Mouse (Mus musculus) erythroid progenitor cell, adult 5-6 weeks (primary cell): ENCODE measurements around the gene Uts2b. TPM values are rescaled to one million over a fixed set of nuclear protein-coding genes. Genes with fewer than 3 reads are reported as not detected.

ENCODE experiments used
- ATAC-seq: replicated peaks from 2 replicates; pipeline ENCODE4 v1.8.0; 2016; ENCODE audit warnings: moderate number of reproducible peaks, mild to moderate bottlenecking, moderate TSS enrichment, inconsistent platforms; ENCODE audit not compliant: poor library complexity, low FRiP score, severe bottlenecking
- total RNA-seq, 2 experiments: library from RNA; stranded (forward) in 1 of 2; stranded (reverse) in 1 of 2; fragments of 150-400 nt in 1 of 2; fragments of 186-747, 209-891 nt in 1 of 2; gene quantifications; 2 replicates each; pipeline versions ENCODE4 v1.2.3 to v1.2.4; 2015 to 2017; ENCODE audit warnings: low replicate concordance in 2 of 2

The Uts2b gene
- total RNA-seq (2015; ENCODE audit: low replicate concordance) (not detected in 2 replicates), total RNA-seq (2017; ENCODE audit: low replicate concordance) (not detected in 2 replicates)

DNA sequence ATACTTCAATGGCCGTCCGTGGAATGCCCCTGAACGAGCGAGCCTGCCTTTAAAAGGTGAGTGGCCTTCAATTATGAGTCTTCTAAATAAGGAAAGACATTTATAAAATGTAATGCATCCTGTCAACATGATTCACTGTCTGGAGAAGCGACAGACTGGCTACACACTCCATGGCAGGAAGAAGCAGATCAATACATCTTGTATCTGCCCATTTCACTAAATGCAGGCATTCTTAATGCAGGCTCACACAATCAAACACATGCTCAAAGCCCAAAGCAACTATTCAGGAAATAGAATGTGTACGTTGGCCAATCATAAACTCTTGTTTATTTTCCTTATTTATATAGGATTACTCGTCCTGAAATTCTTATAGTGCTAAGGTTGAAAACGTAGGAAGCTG is at the start of gene Uts2b:
Gene Uts2b (minus strand): TSS at position 49 of the 400 bp plus-strand sequence.
- ATAC-seq, result no peak

DNA sequence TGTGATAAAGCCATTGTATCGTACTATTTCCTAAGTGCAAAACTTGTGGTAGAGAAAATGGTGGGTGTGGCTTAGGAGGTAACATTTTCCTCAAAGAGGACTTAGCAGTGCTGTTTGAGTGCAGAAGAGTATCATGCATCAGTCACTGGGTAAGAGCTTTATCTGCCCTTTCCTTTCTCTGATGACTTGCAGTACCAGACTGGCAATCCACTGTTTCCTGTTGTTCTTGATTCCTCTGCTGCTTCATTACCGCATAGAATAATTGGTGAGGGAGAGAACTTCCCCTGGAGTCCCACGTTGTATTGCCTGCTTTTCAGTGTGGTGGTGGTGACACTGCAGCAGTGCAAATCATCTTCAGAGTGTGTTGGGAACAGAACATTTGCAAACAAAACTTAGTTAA is 47.6 kb upstream of the Uts2b start:
- ATAC-seq, result no peak

DNA sequence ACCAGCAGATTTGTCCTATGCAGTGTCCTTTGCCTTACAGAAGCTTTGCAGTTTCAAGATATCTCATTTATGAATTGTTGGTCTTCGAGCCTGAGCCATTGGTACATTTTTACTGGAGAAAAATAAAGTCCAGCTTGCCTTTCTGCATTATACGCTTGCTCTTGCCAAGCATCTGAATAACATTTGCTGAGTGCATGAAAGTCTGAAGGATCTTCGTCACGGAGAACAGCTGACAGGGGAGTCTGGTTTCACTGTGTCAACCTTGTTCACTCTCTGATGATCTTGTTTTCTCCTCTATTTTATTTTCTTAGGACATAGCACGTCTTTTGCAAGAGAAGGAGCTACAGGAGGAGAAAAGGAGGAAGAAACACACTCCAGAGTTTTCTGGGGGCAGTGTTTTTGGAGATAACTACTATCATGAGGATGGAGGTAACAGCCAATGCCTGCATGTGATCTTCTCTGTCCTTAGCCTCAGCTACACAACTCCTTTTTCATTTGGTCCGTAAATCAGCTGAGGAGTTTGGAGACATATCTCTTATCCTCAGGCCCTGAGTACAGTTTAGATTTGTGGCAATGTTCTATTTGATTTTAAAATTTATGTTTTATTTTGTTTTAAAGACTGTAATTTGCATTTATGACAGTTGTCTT is 47.0 kb upstream of the Uts2b start:
- no peak for ATAC-seq

GRCm38 (mm10) chr16:27404107-27404506 is 34.1 kb upstream of the Uts2b start:
- no peak for ATAC-seq

- ATAC-seq, result no peak
Measured at GRCm38 (mm10) chr16:27401579-27401978, 31.5 kb upstream of the Uts2b start.

GRCm38 (mm10) chr16:27399719-27400253 is 29.7 kb upstream of the Uts2b start:
- ATAC-seq, result no peak

- no peak for ATAC-seq
Measured at GRCm38 (mm10) chr16:27399026-27399718, 29.1 kb upstream of the Uts2b start.

DNA sequence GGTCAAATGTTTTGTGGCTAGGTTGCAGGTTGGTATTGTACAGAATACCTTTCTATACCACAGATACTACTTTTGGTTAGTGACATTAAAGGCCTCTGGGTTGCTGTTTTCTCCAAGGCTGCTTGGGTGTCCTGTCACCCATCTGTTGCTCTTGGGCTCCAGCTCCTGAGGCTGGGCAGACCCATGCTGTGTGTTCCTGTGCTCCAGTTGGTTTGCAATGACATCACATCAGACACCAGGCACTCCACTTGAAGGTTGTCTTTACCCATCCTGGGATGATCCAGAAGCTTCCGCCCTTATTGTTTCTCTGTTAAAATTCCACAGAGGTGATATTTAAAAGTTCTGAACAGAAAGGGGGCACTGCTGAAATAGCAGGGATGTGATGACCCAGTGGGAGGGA is 26.9 kb upstream of the Uts2b start:
- no peak for ATAC-seq

DNA sequence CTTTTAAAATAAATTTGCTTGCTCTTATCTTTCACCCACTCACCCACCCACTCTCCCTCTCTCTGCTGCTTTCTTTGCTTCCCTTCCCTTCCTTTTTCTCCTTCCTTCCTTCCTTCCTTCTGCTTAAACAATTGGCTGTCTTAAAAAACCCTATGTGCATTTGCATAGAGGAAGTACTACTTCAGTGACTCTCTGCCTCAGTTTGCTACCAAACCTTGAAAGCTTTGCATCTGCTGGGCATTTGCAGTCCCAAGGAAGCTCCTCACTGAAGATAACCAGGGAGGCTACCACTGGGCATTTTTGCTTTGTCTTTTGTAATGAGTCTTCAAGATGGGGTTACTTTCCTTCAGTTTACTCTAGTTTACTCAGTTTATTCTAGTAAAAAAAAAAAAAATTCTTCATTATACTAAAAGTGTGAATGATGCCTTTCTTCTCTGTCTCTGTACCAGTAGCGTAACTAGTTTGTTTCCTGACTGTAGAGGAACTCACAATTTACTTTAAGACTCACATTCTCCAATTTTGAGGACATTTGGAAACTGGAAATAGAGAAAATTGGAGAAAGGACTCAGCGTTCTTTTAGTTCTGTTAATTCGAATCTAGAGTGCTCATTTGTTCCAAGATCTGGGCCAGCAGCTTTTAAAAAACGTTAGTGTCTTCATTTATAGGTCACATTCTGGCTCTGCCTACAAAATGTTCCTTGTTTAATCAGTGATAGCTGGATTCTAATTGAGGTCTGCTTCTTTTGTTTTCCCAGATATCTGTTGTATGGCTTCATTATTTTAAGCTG is 25.4 kb upstream of the Uts2b start:
- ATAC-seq, result no peak

GRCm38 (mm10) chr16:27391845-27392244 is 21.8 kb upstream of the Uts2b start:
- no peak for ATAC-seq

DNA sequence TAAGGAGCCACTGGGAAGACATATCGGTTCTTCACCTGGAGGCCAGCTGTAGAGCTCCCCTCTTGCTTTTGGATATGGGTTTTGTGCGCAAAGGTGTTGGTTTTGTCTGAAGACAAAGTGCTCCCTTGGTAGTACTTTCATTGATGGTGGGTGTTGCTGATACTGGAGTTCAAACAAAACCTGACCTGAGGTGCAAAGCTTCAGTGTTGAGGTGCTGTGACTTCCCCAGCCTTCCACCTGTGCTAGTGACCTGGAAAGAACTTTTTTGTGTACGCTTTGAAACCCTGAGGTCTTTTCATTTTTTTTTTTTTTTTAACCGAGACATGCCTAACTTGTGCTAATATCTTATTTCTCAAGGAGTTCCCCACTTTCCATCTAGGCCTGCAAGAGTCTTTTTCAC is 20.3 kb upstream of the Uts2b start:
- no peak for ATAC-seq

DNA sequence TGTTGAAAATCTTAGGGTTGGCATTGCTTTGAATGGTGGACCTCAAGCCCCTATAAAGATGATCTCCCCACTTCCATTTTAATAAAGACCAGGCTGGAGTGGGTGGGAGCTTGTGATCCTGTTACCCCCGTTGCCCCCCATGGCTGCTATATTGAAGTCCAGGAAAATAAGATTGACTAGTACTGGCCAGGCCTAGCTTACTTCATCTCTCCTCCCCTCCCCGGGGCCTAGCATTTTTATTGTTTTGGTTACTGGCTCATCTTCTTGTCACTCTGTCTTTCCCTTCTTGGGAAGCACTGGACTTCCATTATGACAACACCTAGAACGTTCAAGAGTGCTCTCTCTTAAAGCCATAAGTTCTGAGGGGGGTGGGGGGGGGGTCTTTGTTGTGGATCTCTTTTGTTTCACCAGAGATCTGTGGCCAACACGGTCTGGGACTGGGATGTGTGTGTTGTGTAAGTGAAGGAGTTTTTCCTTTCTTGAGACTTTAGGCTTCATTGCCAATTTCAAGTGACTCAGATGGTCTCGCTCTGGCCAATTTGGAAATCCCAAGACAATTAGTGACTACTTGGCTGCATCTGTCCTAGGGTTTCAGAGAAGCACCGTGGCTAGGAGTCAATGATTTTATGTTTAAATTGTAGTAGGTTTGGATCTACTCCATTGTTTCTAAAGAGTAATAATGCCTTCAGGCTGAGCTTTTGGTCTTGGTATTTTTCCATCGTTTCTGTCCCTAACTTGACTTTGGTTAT is 19.7 kb upstream of the Uts2b start:
- ATAC-seq, result no peak

DNA sequence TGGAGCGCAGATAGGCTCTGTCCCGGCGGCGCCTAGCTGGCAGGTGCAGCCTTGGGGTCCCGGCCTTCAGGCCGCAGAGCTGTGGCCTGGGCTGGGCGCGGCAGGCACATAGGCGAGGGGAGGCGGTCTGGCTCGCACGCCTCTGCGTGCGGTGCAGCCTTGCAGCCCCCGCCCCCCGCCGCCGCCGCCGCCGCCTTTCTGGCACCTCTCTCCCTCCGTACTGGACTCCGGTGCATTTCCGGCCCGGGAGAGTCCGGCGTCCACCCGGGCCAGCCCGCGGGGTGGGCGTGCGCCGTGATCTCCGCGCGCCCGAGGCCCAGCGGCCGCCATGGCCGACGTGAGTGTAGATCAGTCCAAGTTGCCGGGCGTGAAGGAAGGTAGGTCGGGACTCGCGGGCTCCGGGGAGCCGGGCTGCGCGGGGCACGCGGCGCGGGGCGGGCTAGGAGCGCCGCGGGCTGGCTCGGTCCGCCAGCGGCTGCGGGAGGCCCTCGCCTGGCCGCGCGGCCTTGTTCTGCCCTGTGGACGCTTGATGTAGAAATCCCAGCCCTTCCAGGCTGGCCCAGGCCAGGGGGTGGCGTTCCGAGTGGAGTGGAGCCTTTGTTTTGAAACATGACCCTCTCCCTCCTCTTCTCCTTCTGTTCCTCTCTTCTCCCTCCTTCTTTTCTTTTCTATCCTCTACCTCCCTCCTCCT is 18.9 kb upstream of the Uts2b start, which contains the start of gene Ccdc50:
Gene Ccdc50 (plus strand): TSS at position 109 of the 691 bp plus-strand sequence.
- ATAC-seq, result peak; percentile 59

- no peak for ATAC-seq
Measured at GRCm38 (mm10) chr16:27387634-27388611, 17.9 kb upstream of the Uts2b start.

DNA sequence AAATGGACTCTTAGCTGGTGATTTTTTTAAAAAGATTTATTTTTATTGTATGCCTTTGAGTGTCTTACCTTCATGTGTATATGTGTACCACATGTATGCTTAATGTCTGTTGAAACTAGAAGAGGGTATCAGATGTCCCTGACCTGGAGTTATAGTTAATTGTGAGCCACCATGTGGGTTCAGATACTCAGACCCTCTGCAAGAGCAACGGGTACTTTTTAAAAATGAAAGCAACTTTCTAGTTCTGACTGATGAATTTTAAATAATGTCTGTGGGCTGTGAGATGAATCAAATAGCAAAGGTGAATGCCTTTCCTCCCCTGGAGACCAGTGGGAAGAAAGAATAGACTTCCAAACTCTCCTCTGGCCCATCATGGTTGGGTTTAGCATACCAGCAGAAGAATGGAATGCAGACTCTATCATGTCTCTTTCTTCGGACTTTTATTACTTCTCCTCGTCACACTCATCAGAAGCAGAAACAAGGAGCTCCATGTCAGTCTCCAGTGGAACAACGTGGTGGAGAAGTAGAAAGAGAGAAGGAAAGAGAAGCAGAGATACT is 16.9 kb upstream of the Uts2b start:
- no peak for ATAC-seq

DNA sequence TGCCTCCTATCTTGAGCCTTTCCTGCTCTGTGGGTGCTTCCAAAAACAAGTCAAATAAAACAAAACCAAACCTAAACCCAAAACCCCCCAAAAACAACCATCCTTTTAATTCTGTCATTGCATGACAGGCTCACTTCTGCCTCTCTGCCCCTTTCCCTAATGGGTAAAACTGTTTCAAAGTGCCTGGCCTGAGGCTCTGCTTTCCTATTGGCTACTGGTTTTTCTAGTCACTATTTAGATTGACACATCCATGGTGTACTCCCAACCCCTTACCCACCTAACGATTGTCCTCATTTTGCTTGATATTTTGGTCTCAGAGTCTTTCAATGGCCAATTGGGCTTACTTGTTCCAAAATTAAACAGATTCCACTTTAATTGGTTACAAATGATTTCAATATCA is 15.6 kb upstream of the Uts2b start:
- ATAC-seq, result no peak

GRCm38 (mm10) chr16:27384893-27385603 is 15.0 kb upstream of the Uts2b start:
- ATAC-seq, result no peak
